Mouse (Mus musculus) embryo, embryonic 11 days (tissue): Measurements from ENCODE around the gene Sin3b.
"Not testable (repeated sequence)": the region's sequence is repeated elsewhere in the genome, so short reads cannot be mapped to it uniquely, and the experiment has no call there.

Source experiments
- DNase-seq: peaks from one replicate; pipeline ENCODE4 v3.0.0-alpha.2; 2015

Gene Sin3b

GRCm38 (mm10) chr8:72722769-72723650, at the start of gene Sin3b:
Gene Sin3b (plus strand): TSS chr8:72723285.
- peak; percentile 94 for DNase-seq

DNA sequence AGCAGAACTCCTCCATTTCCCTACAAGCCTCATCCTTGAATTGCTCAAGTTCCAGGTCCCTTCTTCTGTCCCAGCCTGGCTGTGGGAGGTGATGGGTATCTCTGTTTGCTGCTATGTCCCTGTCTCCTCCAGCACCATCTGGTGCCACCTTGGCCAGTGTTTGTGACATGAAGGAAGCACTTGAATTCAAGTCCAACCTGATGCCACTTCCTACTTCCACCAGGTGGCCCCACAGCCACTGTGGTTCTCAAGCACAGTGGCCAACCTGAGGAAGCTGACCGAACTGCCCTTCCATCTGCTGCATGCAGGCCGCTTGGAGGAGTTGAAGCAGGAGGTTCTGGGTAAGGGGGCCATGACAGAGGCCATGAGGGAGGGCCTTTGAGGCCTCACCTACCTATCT, 48.9 kb upstream of the Sin3b start:
- DNase-seq = no peak

GRCm38 (mm10) chr8:72676436-72676835, 46.6 kb upstream of the Sin3b start:
- no peak for DNase-seq

GRCm38 (mm10) chr8:72676844-72677243, 46.2 kb upstream of the Sin3b start:
- DNase-seq = not testable (repeated sequence)

- DNase-seq = no peak
Measured at GRCm38 (mm10) chr8:72677331-72677730, 45.8 kb upstream of the Sin3b start.

GRCm38 (mm10) chr8:72680133-72680532, 43.0 kb upstream of the Sin3b start:
- peak; percentile 76 for DNase-seq

GRCm38 (mm10) chr8:72682051-72682687, 40.9 kb upstream of the Sin3b start:
- no peak for DNase-seq

DNA sequence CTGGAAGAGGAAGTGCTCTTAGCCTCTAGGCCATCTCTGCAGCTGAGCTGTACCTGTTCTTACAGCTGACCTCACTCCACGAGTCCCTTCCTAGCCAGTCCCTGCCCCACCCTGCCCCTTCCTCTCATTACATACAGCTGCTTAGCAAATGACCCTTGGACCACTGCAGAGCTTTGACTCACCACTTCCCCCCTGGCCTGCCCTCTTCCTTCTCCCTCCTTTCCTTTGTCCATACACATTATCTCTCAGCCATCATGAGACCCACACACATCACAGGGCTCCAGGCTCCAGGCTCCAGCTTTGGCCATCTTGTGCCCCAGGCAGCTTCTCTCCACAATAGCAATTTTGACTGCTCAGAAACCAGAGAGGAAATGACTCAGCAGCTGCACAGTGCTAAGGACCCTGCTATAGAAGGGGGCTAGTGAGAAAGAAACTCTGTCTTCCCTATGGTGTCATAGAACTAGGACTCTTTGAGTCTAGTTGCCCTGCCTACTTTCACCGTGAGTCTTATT, 40.0 kb upstream of the Sin3b start:
- DNase-seq = peak; percentile 8

DNA sequence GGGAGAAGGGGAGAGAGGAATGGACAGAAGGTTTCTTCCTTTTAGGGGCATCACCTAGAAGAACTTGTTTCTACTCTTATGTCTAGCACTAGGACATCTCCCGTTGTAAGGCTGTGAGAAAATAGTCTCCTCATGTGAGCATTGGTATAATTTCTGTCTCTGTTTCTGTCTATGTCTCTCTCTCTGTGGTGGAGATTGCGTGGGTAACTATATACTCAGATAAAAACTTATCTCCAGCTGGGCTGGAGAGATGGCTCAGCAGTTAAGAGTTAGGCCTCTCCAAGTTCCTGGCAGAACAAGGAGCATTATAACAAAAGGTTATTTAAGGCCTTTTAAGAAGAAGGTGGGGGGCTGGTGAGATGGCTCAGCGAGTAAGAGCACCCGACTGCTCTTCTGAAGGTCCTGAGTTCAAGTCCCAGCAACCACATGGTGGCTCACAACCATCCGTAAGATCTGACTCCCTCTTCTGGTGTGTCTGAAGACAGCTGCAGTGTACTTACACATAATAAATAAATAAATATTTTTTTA, 39.4 kb upstream of the Sin3b start:
- not testable (repeated sequence) for DNase-seq

GRCm38 (mm10) chr8:72698349-72698926, 24.6 kb upstream of the Sin3b start:
- no peak for DNase-seq

DNA sequence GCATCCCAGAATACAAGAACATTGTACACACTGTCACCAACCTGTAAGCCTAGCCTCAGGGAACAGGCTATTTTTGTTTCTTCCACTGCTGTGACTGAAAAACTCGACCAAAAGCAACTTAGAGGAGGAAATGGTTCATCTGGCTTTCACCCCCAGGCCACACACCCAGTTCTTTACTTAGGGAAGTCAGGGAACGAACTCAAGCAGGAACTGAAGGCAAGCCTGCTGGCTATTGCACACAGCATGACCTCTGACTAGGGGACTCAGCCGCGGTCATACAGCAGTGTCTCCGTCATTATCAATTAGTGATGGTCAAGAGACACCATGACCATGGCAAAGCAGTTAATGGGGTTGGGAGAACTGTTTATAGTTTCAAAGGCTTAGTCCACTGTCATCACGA, 10.5 kb upstream of the Sin3b start:
- peak; percentile 9 for DNase-seq

DNA sequence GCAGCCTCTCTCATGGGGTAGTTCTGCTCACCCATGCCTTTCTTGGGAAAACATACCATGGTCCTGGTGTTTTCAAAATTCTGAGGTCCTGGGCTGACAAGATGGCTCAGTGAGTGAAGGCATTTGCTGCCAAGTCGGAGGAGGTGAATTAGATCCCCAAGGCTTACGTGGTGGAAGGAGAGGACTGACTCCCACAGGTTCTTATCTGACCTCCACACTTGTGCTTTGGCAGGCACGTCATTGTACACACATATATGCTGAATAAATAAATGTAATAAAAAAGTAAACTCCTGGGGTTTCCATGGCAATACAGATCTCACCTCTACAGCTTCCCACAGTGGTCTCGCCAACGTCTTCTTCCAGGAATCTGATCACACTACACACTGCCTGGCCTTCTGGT, 6.5 kb upstream of the Sin3b start:
- DNase-seq = no peak

DNA sequence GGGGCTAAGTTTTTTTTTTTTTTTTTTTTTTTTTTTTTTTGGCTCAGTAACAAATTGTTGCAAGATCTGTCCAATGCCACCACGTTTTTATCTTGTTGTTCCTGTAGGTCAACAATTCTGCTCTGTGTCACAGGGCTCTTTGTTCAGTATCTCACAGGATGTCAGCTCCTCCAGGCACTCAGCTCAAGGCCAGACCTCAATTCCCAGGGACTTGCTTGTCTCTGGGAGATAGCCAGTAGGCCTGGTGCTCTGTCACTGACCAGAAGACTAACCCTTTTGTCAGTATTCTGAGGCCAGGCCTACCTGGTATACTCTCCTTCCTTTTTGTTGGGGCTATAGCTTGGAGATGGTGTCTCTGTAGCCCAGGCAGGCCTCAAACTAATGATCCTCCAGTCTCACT, 2.5 kb upstream of the Sin3b start:
- DNase-seq = no peak

- peak; percentile 39 for DNase-seq
Measured at GRCm38 (mm10) chr8:72723651-72724001, 541 bp downstream of the Sin3b start.

- DNase-seq = no peak
Measured at GRCm38 (mm10) chr8:72728636-72729035, 5.6 kb downstream of the Sin3b start.

- no peak for DNase-seq
Measured at GRCm38 (mm10) chr8:72735001-72735400, 11.9 kb downstream of the Sin3b start.

- DNase-seq = no peak
Measured at GRCm38 (mm10) chr8:72736868-72737267, 13.8 kb downstream of the Sin3b start.

- peak; percentile 52 for DNase-seq
Measured at GRCm38 (mm10) chr8:72746061-72746460, 23.0 kb downstream of the Sin3b start.

- no peak for DNase-seq
Measured at GRCm38 (mm10) chr8:72749846-72750245, 26.8 kb downstream of the Sin3b start.

DNA sequence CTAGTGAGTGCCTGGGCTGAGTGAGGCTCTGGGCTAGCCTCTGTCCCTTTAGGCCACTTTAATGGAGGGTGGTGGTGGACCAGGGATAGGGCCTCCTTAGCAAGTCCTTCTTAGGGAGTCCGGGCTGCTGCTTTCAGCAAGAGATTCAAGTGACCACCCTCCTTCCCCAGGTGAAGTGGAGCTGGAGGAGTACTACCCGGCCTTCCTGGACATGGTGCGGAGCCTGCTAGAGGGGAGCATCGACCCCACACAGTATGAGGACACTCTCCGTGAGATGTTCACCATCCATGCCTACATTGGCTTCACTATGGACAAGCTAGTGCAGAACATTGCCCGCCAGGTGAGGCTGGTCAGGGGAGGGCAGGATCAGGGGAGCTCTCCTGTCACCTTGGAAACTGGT, 27.2 kb downstream of the Sin3b start:
- no peak for DNase-seq

- no peak for DNase-seq
Measured at GRCm38 (mm10) chr8:72751126-72751525, 28.0 kb downstream of the Sin3b start.

DNA sequence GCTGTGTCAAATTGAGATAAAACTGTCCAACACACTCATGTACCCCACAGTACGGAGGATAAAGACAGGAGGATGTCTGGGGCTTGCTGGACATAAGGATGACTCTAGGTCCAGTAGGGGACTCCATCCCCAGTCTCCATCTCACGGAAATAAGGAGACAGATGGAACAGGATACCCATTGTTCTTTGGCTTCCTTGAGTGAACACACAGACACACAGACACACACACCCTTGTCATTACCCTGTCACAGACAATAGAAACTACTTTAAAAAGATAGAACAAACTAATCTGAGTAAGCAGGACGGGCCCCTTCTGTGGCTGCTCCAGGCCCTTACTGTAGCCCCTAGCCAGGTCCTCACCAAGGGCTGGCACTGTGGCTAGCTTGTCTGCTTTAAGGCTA, 29.2 kb downstream of the Sin3b start:
- DNase-seq = no peak

- DNase-seq = no peak
Measured at GRCm38 (mm10) chr8:72753165-72753564, 30.1 kb downstream of the Sin3b start.

- DNase-seq = no peak
Measured at GRCm38 (mm10) chr8:72753781-72754180, 30.7 kb downstream of the Sin3b start.
